Mouse (Mus musculus) testis, postnatal 10 days (tissue): Measurements from ENCODE around the gene Snd1.

Source experiments
- DNase-seq: peaks from one replicate; pipeline ENCODE4 v3.0.0; 2021; ENCODE audit warnings: low spot score

Snd1 gene

GRCm38 (mm10) chr6:28842375-28843276 lies 367.7 kb downstream of the Snd1 start:
- no peak for DNase-seq

DNA sequence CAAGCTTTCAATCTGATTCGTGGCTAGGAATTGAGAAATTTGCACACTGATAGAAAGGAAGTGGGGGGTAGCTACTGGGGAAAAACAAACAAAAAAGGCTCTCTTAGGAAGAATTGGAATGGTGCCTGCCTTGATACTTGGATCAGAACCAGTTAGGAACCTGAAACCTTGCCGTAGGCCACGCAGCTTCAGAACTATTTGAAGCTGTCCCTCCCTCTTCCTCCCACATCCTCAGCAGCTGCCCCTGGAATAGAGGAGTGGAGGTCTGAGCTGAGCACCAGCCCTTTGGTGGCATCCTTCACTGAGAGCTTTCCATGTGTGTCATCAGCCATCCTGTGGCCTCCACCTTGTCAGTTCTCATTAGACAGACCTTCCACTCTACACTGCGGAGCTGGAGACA lies 370.7 kb downstream of the Snd1 start:
- DNase-seq = no peak

GRCm38 (mm10) chr6:28847616-28848015 lies 372.7 kb downstream of the Snd1 start:
- no peak for DNase-seq

DNA sequence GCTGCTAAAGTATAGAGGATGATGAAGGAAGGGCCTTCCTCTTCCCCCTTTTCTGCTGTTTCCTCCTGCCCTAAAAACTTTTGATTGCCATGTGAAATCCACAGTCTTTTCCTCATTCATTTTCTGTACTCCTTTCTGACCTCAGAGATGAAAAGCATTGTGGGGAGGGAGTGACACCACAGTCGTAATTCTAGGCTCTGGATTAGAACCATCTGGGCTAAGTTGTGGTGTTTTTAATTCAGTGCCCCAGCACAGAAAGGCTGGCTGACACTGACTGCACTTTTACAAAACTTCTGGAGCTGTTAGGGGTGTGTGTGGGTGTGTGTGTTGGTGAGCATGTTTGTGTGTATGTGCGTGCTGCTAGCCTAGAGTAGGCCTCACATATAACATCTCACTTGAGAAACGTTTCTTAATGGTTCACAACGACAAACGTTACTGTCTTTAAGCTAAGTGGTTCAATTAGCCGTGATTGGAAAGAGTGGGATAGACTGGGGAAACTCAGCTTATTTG lies 373.4 kb downstream of the Snd1 start:
- no peak for DNase-seq

DNA sequence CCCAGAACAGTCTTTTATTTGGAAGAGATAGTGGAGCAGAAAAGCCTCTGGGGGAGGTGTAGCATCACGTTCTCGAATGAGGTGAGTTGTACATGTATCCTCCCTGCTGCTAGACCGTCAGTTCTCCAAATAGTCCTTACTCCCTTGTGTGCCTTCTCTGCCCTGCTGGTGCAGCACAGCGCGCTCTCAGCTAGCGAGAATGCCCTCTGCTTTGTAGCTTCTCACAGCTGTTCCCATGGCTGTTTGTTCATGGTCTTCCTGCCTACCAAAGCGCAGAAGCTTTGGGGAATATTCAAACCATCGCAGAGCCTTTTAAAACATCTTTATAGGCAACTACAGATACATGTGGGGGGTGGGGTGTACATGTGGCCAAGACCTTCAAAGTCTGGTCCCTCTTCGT lies 374.0 kb downstream of the Snd1 start:
- DNase-seq = no peak

GRCm38 (mm10) chr6:28849317-28849716 lies 374.4 kb downstream of the Snd1 start:
- no peak for DNase-seq

GRCm38 (mm10) chr6:28850326-28850900 lies 375.5 kb downstream of the Snd1 start:
- DNase-seq = no peak

GRCm38 (mm10) chr6:28852342-28852741 lies 377.4 kb downstream of the Snd1 start:
- DNase-seq = no peak

DNA sequence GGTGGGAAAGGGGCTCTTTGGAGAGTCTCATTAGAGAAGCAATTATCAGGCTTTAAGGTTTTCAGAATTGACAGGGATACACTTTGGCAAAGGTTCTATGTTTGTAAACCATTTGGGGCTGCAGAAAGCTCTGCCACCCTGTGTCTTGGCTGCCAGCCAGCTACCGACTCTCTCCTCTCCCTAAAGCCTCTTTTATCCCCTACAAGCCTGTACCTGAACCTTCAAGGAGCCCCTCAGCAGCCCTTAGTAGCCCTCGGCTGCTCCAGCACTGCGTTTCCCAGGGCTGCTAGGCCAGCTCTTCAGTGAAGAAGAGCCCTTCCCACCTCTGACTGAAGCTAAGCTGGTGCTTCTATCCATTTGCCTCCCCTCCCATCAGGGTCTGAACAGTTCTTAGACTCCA lies 378.2 kb downstream of the Snd1 start:
- no peak for DNase-seq

GRCm38 (mm10) chr6:28853654-28854053 lies 378.7 kb downstream of the Snd1 start:
- no peak for DNase-seq

- DNase-seq = no peak
Measured at GRCm38 (mm10) chr6:28854598-28854997, 379.7 kb downstream of the Snd1 start.

DNA sequence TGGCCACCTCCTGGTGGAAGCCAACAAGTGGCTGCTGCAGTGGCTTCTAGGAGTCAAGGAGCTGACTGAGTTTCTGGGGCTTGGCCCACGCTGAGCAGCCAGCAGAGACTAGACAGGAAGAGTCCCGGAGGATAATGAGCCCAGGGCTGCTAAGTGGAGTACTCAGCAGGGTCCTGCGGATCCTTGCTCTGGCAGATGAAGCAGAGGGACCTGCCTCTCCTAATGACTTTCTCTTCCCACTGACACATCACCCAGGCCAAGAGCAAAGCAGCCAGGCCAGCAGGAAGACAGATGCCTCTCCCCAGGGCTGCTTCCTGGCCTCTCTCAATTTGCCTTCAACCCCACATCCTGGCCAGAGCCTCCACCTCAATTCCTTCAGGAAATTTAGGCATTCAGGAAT lies 380.5 kb downstream of the Snd1 start:
- no peak for DNase-seq

- DNase-seq = no peak
Measured at GRCm38 (mm10) chr6:28856789-28857188, 381.9 kb downstream of the Snd1 start.

GRCm38 (mm10) chr6:28857198-28858180 lies 382.6 kb downstream of the Snd1 start:
- no peak for DNase-seq

DNA sequence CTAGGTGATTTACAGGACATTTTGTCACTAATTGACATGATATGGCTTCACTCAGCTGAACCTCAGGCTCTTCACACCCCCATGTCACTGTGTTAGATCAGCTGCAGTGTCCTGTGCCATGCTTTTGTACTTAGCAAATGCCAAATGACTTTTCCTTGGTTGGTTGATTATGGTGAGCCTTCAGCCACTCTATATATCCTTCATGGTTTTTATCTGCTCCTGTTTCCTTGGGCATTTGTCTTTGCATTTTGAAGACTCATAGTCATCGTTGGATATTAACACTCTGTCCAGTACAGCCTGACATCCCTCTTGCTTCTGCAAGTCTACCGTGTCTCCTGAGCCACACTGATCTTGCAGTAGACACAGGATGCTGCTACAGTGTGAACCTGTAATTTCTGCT lies 384.2 kb downstream of the Snd1 start:
- no peak for DNase-seq

DNA sequence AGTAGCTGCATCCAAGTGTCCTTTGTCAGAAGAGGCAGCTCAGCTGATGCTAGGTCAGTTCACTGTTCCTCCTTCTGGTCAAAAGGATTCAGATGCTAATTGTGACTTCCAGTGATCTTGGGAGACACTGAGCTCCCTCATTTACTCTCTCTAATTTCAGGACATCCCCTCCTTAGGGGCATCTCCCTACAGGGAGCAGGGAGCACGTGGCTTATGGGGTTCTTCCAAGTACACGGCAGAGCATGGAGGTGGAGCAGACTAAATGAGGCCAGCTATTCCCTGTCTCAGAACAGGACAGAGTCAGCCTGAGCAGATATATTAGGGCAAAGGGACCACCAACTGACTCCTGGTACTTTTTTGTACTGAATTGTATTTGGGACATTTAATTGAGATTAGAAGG lies 385.5 kb downstream of the Snd1 start:
- DNase-seq = no peak

GRCm38 (mm10) chr6:28860922-28861321 lies 386.0 kb downstream of the Snd1 start:
- DNase-seq = no peak

DNA sequence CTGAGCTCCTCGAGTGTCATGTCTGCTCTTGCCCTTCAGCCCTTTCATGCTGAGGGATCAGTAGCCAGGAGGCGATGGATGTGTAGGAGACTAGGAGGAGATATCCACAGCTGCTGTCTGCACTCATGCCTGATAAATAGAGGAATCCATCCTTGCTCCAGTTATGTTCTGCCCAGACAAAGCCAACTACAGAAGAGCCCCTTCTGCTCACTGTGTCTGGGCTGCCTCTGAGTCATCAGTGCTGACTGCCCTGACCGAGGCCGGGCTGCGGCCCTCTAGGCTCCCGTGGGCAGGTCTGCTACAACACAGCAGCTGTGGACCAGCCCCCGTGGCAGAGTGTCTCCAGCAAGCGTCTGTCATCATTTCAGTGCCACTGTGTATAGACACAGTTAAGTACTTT lies 387.4 kb downstream of the Snd1 start:
- DNase-seq = no peak

DNA sequence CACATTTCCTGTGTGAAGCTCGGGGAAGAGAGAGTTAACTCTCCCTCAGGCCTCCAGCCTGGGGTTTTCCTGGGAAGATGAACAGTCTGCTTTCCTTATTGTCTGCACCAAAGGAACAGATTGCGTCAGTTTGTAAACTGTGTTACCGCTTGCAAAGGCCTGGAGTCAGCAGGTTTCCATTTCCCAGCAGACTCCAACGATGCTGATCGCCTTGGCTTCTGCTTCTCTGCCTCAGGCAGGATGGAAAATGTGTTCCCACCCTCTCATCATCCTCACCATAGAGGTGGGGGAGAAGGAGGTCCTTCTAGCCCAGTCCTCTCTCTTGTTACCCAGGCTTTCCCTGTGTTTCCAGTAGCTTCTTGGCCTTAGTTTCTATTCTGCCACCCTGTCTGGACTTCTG lies 389.7 kb downstream of the Snd1 start:
- DNase-seq = no peak

DNA sequence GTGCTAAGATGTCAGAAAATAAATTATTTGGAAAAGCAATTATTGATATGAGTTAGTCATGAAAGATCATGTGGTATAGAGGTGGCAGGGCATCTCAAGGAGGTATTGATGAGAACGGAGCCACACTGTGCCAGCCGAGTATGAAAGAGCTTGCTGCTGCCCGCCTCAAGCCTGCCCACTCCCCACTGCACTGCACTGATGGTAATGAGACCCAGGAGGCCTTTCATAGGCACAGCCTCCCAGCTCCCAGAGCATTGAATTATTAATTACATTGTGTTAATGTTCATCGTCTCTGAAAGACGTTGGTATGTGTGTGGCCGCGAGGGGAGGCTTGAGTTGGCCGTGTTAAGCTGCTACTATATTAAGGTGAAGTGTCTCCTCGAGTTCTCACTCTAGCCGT lies 390.2 kb downstream of the Snd1 start:
- no peak for DNase-seq

- DNase-seq = no peak
Measured at GRCm38 (mm10) chr6:28866206-28866605, 391.3 kb downstream of the Snd1 start.

DNA sequence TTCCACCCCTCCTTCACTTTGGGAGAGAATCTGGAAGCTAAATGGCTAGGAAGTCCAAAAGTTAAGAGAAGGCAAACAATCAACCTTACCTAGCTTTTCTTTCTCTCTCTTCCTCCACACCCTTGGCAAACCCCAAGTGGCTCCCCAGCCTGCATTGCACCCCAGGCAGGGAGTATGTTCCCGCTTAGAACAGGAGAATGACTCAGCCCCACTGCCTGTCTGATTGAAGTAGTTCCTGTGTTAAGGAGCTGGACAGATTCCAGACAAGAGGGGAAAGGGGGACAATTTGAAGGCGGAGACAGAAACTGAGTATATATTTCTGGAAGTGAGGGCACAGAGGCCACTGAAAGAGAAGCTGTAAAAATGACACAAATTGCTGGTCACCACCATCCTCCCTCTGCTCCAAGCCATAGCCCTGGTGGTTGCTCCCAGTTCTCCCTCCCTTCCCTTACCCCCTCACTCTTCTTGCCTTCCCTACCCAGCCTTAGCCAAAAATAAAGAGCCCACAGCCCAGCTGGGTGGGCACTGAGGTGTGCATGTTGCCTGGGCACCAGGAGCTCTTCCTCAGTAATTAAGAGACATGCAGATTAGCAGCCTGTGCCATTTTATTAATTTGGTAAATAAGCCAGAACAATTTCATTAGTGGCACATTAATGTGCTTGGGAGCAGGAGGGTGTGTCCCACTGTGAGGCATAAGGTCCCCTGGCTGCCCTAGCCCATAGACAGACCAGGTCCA lies 392.7 kb downstream of the Snd1 start:
- no peak for DNase-seq
